Mouse (Mus musculus): ENCODE measurements around the gene Slc29a1. TPM values are rescaled to one million over a fixed set of nuclear protein-coding genes. Genes with fewer than 3 reads are reported as not detected.
"Not testable (repeated sequence)": the region's sequence is repeated elsewhere in the genome, so short reads cannot be mapped to it uniquely, and the experiment has no call there.

The Slc29a1 gene
- polyA plus RNA-seq, 1 experiment: 109 TPM

DNA sequence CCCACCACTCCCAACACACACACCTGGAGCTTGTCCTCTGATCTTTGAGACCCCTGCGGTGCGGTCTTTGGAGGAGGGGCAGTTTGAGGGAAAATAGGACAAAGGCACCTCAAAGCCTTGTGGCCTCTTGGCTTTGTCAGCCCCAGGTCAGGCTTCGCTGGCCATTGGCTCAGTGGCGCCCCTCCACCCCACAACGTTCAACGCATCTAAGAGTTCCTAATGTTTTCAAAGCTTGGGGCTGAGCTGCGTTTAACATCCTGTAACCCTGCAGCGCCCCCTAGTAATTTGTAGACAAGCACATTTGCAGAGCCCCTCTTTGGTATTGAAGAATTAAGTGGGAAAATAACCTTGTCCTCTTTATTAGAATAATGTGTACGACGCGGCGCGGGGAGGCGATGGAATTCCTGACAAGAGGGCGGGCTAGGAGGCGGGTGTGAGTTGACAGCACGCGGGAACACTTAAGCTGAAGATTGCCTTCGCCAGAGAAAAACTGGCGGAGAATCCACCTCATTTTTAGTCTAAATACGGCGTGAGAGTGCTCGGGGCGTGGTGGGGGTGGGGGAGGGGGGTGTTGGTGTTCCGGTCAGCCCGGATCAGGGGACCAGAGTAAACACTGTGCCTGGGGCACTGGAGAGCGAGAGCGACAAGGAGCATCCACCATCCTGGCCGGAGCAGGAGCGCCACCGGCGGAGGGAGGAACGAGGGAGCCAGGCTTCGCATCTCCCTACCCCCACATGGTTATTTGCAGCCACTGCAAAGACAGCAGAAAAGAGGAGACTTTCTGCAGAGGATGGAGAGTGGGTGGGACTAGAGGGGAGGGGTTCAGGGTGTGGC, 30.7 kb upstream of the Slc29a1 start:
- TF ChIP-seq CTCF (IDR thresholded peaks at IDR 0.05; ENCODE audit: control insufficient read depth, insufficient read depth, low read length): peak; percentile 26; the same call in 1 of the 2 replicates
- TF ChIP-seq POLR2A (IDR thresholded peaks at IDR 0.05; ENCODE audit: borderline replicate concordance, control insufficient read depth, low read depth, low read length): no peak
- Histone ChIP-seq H3K27ac (ENCODE audit: control insufficient read depth, insufficient read depth, low read depth, low read length, poor library complexity) (no peak overlapping the region; the same call in 1 of the 2 replicates), H3K4me1 (ENCODE audit: control insufficient read depth, insufficient read depth, low read length) (peaks cover 5% of the 10 kb centered on the region), H3K4me3 (replicated peaks; ENCODE audit: control insufficient read depth, low read depth, low read length) (no peak overlapping the region)
- WGBS: 6% methylated on average over 34 of the region's 34 CpGs

GRCm38 (mm10) chr17:45628885-45629855, 29.8 kb upstream of the Slc29a1 start:
- Histone ChIP-seq H3K27ac (ENCODE audit: control insufficient read depth, insufficient read depth, low read depth, low read length, poor library complexity) (no peak overlapping the region; the same call in 1 of the 2 replicates), H3K4me3 (replicated peaks; ENCODE audit: control insufficient read depth, low read depth, low read length) (no peak overlapping the region), H3K4me1 (ENCODE audit: control insufficient read depth, insufficient read depth, low read length) (peaks cover 5% of the 10 kb centered on the region)
- WGBS: 36% methylated on average over 13 of the region's 13 CpGs
- TF ChIP-seq POLR2A (IDR thresholded peaks at IDR 0.05; ENCODE audit: borderline replicate concordance, control insufficient read depth, low read depth, low read length) (no peak), CTCF (IDR thresholded peaks at IDR 0.05; ENCODE audit: control insufficient read depth, insufficient read depth, low read length) (no peak)

DNA sequence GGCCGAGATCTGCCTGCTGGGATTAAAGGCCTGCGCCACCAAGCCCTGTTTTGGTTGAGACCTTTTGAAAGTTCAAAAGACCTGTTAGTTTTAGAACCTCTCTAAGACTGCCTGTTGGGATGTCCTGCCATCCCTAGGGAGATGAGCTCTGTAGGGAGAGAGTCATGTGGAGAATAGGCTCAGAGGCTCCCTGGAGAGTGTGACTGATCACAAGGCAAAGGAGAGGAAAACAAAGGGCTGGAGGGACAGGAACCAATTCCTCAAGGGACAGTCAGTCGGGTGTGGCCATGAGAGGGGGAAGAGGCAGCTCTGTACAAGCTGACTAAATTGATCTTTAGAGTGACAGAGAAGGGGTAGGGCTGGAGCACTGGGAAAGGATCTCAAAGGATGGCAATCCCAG, 28.8 kb upstream of the Slc29a1 start:
- peaks cover 5% of the 10 kb centered on the region for H3K4me1 ChIP-seq (ENCODE audit: control insufficient read depth, insufficient read depth, low read length)
- H3K4me3 ChIP-seq (replicated peaks; ENCODE audit: control insufficient read depth, low read depth, low read length): no peak overlapping the region
- no peak overlapping the region for H3K27ac ChIP-seq (ENCODE audit: control insufficient read depth, insufficient read depth, low read depth, low read length, poor library complexity)
- 63% methylated on average over 3 of the region's 3 CpGs for WGBS
- TF ChIP-seq POLR2A (IDR thresholded peaks at IDR 0.05; ENCODE audit: borderline replicate concordance, control insufficient read depth, low read depth, low read length): no peak
- no peak for TF ChIP-seq CTCF (IDR thresholded peaks at IDR 0.05; ENCODE audit: control insufficient read depth, insufficient read depth, low read length)

- no peak overlapping the region for H3K27ac ChIP-seq (ENCODE audit: control insufficient read depth, insufficient read depth, low read depth, low read length, poor library complexity)
- no peak for TF ChIP-seq POLR2A (IDR thresholded peaks at IDR 0.05; ENCODE audit: borderline replicate concordance, control insufficient read depth, low read depth, low read length)
- peak; percentile 74 for TF ChIP-seq CTCF (IDR thresholded peaks at IDR 0.05; ENCODE audit: control insufficient read depth, insufficient read depth, low read length)
- WGBS: 17% methylated on average over 15 of the region's 15 CpGs
- H3K4me3 ChIP-seq (replicated peaks; ENCODE audit: control insufficient read depth, low read depth, low read length): no peak overlapping the region
- peaks cover 5% of the 10 kb centered on the region for H3K4me1 ChIP-seq (ENCODE audit: control insufficient read depth, insufficient read depth, low read length)
Measured at GRCm38 (mm10) chr17:45626577-45627134, 27.2 kb upstream of the Slc29a1 start.

GRCm38 (mm10) chr17:45623425-45623824, 24.0 kb upstream of the Slc29a1 start:
- not testable (repeated sequence) for H3K27ac ChIP-seq (ENCODE audit: control insufficient read depth, insufficient read depth, low read depth, low read length, poor library complexity); H3K4me1 ChIP-seq (ENCODE audit: control insufficient read depth, insufficient read depth, low read length); H3K4me3 ChIP-seq (replicated peaks; ENCODE audit: control insufficient read depth, low read depth, low read length)
- 66% methylated on average over 8 of the region's 8 CpGs for WGBS

DNA sequence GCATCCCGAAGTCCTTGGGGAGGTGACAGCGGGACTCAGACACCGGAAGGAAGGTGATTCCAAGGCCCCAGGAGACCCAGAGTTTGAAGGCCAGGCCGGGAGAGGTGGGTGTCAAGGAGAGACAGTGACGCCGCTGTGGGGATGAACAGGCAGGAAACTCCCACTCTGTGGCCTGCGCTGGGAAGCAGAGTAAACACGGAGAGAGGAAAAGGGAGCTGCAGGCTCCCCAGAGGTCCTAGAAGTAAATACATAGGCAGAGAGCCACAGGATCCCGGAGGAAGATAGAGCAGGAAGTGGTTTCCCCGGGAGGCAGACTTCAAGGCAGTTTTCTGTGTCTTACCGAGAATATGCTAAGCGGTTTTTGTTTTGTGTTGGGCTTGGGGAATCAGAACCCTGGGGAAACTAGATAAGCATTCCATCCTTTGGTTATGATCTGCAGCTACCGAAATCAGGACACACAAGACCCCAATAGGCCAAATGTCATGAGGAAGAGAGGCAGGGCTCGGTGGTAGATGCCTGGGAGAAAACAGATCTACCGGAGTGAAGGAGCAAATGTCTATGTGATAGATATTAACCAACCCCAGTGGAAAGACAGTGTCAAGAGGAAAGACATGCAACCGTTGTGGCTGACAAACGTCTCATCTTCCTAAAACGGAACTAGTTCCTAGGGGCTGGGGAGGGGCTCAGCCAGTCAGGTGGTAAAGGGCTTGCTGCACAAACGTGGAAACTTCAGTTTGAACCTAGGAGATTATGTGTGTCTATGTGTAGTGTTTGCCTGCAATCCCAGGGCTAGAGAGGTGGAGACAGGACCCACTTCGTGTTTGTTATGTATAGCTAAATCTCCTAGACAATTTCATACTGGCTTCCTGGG, 20.2 kb upstream of the Slc29a1 start:
- WGBS: under 1% methylated on average over 20 of the region's 20 CpGs
- no peak for TF ChIP-seq CTCF (IDR thresholded peaks at IDR 0.05; ENCODE audit: control insufficient read depth, insufficient read depth, low read length)
- no peak for TF ChIP-seq POLR2A (IDR thresholded peaks at IDR 0.05; ENCODE audit: borderline replicate concordance, control insufficient read depth, low read depth, low read length)
- H3K4me1 ChIP-seq (ENCODE audit: control insufficient read depth, insufficient read depth, low read length): no peaks in the 10 kb centered on the region; the same call in 1 of the 2 replicates
- peak overlapping the region; percentile 27 for H3K4me3 ChIP-seq (replicated peaks; ENCODE audit: control insufficient read depth, low read depth, low read length)
- H3K27ac ChIP-seq (ENCODE audit: control insufficient read depth, insufficient read depth, low read depth, low read length, poor library complexity): peak overlapping the region; percentile 53

DNA sequence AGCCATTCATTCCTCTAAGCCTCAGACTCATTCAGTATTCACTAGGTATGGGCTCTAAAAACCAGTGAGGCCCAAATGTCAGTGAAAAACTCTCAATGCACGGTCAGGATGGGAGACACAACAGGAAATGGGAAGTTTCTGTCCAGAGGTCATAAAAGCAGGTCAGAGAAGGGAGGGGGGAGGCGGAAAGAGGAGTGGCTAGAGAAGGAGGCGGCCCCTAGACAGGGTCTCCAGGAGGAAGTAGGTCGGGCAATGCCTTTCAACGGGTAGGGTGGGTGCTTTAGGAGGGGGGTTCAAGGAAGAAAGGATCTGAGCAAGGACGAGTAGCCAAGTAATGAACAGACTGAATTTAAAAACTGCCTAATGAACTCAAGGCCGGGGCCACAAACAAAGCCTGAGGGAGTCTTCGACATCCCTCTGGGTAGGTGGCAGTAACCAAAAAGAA, 19.6 kb upstream of the Slc29a1 start:
- peak overlapping the region; percentile 53 for H3K27ac ChIP-seq (ENCODE audit: control insufficient read depth, insufficient read depth, low read depth, low read length, poor library complexity)
- TF ChIP-seq CTCF (IDR thresholded peaks at IDR 0.05; ENCODE audit: control insufficient read depth, insufficient read depth, low read length) (no peak), POLR2A (IDR thresholded peaks at IDR 0.05; ENCODE audit: borderline replicate concordance, control insufficient read depth, low read depth, low read length) (no peak)
- 14% methylated on average over 8 of the region's 8 CpGs for WGBS
- H3K4me1 ChIP-seq (ENCODE audit: control insufficient read depth, insufficient read depth, low read length): no peaks in the 10 kb centered on the region; the same call in 1 of the 2 replicates
- peak overlapping the region; percentile 27 for H3K4me3 ChIP-seq (replicated peaks; ENCODE audit: control insufficient read depth, low read depth, low read length)

All from bone marrow, adult 2 months (tissue).